Mouse (Mus musculus) thymus, postnatal 14 days (tissue): ENCODE measurements around the gene Coro2a.

Experiments used
- DNase-seq: peaks from one replicate; pipeline ENCODE4 v3.0.0; 2021

Gene Coro2a

DNA sequence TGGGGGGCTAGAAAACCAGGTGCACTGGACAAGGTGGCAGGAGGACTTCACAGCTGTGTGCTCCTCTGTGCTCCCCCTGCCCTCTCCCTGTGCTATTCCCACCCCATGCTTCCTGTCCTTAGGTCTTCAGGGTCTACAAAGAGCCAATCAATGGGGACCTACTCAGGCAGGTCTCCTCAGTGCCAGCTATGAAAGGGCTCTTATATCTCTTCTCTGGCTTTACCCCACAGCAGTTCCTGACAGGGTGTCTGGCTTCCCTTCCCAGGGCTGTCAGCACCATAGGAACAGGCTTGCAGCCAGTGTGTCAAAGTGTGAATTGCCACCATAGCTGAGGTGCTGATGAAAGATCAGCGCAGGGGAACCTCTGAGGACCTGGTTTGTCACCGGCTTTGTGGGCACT lies 81.5 kb downstream of the Coro2a start:
- no peak for DNase-seq

DNA sequence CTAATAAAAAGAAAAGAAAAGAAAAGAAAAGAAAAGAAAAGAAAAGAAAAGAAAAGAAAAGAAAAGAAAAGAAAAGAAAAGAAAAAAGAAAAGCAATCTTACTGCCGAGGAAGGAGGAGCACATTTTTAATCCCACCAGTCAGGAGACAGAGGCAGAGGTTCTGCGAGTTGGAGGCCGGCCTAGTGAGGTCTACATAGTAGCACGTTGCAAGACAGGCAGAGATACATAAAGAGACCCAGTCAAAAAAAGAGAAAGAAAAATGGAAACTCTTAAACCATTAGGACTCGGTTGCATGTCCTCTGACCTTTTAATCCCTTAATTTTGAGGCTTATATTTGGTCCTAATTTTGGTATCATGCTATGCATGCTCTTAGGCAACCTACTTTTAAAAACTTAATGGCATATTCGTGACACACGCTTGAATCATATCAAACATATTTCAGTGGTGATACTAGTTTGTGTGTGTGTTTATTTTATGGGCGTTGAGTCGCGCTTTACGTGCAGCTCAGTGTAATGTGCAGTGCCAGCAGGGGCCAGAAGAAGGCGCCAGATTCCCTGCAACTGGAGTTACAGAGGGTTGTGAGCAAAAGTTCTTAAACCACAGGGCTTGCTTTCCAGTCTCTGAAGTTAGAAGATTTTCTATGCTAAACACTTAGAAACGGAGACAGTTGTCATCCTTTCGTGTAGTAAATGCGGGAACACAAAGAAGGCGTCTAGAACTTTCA lies 94.1 kb downstream of the Coro2a start:
- DNase-seq: peak; percentile 92

DNA sequence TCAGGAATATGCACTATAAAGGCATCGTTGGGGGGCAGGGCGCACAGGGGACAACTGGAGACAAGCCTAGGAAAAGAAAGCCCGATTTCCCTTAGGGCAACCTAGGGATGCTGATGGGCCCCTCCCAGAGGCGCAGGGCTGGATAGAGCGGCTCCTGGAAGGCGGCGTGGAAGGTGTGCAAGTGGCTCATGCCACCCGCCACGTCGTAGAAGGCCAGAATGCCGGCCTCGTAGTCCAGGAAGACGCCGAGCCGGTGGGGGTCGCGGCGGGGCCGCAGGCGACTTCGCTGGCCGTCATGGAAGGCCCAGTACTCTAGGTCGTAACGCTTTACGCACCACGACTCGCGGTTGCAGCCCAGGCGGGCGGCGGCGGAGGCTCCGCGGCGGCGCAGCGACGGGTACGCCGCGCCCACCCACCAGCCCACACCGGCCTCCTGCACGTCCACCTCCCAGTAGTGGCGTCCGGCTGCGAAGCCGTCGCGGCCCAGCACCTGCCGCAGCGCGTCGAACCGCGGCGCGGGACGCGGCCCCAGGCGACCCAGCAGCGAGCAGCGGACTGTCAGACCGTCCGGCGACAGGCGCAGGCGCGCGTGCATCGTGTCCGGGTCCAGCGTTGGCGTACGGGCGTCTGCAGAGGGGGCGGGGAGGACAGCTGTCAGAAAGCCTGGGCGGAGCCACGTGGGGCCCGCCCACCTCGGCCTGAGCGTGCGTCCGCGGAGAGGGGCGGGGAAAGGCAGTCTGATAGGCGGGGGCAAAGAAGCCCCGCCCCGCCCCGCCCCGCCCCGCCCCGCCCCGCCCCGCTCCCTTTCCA lies 95.0 kb downstream of the Coro2a start:
- DNase-seq: peak; percentile 93

DNA sequence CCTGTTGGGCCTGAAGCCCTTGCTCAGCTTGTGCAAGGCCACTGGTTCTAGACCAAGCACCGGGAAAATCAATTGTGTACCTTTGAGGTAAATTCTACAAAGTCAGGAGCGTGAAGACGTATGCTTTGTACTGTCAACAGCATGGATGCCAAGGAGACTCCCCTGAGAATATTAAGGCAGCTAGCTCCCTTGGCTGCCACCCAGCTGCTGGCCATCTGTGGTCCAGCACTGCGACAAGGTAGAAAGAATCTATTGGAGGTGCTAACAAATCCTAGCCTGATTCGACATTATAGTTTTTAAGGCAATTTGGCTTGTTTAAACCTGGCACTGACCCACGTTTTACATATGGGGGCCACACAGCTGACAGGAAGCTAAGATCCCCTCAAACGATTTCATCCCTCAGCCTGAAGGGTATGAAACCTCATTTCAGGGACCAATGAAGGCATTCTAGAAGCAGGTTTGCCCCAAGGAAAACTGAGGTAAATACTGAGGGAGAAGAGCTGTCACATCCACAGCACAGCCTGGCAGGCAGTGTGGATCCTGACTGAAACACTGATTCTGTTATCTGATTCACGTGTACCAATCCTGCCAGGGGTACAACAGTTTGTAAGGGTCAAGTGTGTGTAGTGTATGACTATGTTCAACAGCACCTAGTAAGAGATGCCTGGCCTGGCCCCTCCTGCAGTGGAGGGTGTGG lies 96.5 kb downstream of the Coro2a start:
- no peak for DNase-seq

DNA sequence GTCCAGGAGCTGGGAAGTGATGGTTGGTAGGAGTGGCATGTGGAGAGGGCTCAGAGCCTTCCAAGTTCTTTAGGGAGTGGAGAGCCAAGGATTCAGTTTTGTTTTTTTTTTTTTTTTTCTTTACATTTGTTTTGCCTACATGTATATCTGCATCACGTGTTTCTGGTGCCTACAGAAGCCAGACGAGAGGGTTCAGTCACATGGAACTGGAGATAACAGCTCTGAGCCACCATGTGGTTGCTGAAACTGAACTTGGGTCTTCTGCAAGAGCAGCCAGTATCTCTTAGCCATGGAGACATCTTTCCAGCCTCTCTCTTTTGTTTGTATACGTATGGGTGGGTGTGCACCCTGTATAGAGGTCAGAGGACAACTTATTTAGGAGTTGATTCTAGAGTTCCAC lies 98.1 kb downstream of the Coro2a start:
- DNase-seq: no peak

DNA sequence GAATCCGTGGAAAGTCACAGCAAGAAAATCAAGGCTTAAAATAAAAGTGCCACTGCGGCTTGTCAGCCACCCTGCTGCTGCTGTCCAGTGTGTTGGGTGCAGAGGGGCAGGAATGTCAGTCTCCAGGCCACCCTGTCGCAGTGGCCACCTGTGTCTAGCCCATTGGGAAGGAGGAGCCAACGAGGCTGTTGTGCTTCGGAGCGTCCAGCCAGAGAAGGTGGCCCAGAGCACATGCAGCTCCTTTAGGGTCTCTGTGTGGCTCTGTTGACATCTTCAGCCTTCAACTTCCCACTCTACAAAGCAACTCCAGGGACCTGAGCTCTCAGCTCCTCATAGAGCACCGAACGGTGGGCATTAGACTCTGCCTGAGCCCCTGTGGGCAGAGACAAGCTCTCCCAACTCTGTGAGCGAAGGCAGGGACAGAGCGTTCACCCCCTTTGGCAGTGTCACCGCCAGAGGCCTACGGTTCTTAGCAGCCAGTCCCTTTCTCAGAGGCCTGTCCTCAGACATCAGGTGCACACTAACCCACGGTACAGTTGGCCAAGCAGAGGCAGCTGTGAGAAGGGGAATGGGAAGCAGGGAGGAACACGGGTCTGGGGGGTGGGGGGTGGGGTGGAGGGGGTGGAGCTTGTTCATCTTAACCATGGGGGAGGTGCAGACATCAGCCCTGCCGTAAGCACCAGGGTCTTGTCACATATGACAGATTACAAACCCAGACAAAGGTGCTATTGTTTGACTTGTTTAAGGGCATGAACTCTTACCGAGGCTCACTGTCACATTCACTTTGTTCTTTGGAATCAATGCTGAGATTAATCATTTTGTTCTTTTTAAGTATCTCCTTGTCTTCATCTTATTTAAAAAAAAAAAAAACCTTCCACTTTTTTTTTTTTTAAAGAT lies 99.1 kb downstream of the Coro2a start:
- DNase-seq: no peak

DNA sequence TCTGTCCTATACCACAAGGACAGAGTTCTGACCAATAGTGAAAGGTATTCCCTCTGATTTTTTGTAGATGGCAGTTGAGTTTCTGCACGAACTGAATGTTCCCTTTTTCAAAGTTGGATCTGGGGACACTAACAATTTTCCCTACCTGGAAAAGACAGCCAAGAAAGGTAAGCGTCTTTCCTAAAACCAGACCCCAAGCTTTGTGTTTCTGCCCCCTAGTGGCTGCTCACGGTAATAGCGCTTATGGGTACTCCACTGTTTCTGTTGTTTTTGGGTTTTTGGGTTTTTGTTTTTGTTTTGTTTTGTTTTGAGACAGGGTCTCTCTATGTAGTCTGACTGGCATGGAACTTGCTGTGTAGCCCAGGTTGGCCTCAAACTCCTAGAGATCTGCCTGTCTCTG lies 103.0 kb downstream of the Coro2a start:
- peak; percentile 60 for DNase-seq

DNA sequence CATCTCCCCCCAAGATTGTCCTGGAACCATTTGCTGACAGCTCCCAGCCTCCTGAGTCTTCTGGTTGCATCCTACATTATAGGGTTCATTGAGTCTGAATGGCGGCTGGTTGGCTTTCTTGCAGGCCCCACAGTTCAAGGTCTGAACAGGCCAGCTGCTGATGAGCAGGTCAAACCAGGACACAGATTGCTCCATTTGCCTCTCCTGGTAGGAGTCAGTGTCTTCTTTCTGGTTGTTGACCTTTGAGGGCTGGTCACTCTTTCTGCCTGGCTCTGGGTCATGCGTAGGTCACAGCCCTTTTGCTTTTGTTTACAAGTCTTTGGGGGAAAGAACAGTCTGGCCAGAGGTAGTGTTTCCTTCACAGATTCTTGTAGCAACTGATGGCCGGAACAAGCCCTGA lies 103.5 kb downstream of the Coro2a start:
- DNase-seq: no peak

DNA sequence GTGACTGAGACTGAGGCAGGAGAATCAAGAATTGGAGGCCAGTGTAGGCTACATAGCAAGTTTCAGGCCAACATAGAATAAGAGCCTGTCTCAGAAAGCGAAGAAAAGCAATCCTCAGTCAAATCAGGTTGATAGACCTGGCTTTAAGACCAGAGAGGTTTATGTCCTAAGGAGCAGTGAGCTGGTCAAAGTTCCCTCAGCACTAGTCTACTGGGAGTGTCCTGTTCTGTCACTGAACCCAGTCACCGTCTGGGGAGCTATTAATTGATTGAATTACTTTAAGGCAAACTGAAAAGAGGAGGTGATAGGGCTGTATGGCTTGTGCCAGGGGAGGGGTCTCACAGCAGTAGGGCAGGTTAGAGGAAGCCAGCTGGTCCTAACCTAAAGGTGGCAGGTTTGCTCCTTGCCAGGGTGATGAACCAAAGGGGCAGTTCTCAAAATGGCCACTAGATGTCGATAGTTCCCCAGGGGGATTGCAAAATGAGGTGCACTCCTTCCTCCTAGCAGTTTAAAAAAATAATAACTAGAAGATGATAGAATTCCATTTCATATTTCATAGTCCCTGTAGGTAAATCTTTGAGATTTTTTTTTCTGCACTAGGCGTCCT lies 104.6 kb downstream of the Coro2a start:
- DNase-seq: peak; percentile 87

DNA sequence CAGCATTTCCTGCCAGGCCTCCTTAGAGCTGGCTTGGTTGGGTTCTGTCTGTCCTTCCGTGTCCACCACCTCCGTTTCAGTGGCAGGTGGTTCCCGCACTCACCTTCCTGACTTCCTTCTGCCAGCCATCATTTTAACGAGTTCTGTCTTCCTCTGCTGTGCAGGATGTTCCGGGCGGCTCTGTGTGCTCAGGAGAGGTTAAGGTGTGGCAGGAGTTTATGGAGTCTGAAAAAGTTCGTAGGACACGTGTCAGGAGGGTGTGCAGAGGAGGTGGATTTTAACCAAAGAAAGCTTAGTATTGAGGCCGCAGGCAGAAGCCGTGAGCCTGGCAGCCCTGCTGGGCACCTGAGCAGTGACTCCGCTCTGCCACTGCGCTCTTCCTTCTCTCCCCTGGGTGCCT lies 106.5 kb downstream of the Coro2a start:
- DNase-seq: no peak

DNA sequence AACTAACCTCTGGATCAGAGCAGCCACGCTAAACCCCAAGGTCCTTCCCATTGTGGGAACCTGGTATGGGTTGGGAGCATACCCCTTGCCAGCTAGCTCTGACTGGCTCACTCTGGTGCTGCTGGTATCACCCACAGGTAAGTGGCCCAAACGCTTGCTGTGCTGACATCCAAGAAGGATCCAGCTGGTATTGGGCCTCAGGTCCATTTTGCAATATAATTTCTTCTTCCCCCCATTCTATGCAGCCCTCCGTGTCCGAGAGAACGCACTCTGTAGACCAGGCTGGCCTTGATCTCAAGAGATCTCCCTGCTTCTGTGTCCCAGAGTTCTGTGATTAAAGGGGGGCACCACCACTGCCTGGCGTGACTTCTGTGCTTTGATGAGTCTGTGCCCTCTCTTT lies 108.9 kb downstream of the Coro2a start:
- DNase-seq: no peak

DNA sequence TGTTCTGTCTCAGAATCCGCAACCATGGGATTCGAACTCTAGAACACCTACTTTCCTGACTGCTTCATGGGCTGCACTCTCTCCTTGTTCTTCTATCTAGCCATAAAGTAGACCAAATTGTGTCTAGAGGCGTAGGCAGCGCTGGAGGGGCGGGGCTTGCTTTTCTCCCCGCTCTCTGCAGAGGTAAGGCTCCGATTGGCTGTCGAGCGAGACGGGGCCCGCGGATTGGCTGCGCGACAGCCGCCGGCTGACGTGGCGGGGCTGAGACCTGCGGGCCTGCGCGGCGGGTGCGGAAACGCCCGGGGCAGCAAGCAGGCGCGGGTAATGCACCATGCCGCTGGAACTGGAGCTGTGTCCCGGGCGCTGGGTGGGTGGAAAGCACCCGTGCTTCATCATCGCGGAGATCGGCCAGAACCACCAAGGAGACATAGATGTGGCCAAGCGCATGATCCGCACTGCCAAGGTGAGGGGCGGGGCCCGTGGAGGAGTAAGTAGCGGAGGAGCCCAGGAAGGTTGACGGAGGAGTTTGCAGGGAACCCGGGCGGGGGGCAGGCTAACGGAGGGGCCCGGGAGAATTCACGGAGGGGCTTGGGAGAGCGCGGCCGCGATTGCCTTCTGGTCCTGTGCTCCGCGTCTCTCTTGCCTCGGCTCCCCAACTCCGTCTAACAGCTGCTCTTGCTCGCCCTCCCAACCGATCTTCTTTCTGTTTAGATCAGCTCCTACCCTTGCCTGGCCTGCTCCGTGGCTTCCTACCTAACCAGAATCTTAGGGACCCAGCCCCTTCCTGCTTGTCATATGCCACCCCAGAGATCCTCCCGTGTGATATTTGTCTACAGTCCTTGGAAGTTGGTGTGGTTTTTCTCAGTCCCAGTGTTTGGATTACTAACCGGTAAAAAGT lies 112.7 kb downstream of the Coro2a start, which contains the start of gene Nans:
Nans (plus strand) TSS at position 221 of the 898 bp plus-strand sequence.
- DNase-seq: peak; percentile 97

DNA sequence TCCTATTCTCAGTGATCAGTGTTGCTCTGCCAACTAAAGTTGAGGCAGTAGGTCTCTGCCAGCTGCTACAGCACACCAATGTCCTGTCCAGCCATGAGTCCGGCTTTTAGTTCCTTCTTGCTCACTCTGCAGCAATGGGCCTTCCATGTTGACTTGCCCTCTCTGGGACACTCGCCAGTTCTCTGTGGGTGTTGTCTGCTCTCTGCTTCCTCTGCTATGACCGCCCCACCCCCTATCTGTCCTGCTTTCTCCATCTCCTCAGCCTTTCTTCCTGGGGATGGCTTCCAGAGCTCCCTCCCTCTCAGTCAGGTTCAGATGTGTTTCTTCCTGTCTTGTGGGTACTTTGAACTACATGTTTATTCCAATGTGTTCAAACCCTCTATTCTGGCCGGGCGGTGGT lies 114.7 kb downstream of the Coro2a start:
- DNase-seq: no peak
